Mouse (Mus musculus) kidney, embryonic 16.5 days (tissue): ENCODE data around the gene Nfkbia. TPM values are rescaled to one million over a fixed set of nuclear protein-coding genes. Genes with fewer than 3 reads are reported as not detected.
A peak's percentile ranks its signal among the peaks of the same experiment; 100 is the strongest.

ENCODE experiments used
- ATAC-seq: fragments of 200-750 bp; cut with Nextera tagmentation; 2 replicates; pipeline ENCODE4 v1.8.0; 2017; ENCODE audit warnings: moderate TSS enrichment; ENCODE audit not compliant: low FRiP score, low TSS enrichment
- H3K27ac ChIP-seq: fragments of 300-500 bp; sonication (generic); 2 replicates; pipeline ENCODE4 v1.5.1; 2014; ENCODE audit warnings: low read length
- H3K27me3 ChIP-seq: fragments of 300-500 bp; sonication (generic); 2 replicates; pipeline ENCODE4 v1.6.1; 2014; ENCODE audit warnings: low read length, control low read depth, mixed read lengths; ENCODE audit not compliant: insufficient read depth
- H3K36me3 ChIP-seq: fragments of 300-500 bp; sonication (generic); 2 replicates; pipeline ENCODE4 v1.6.1; 2014; ENCODE audit warnings: low read length, control low read depth, mixed read lengths; ENCODE audit not compliant: insufficient read depth
- H3K4me1 ChIP-seq: fragments of 300-500 bp; sonication (generic); 2 replicates; pipeline ENCODE4 v1.6.1; 2014; ENCODE audit warnings: low read length, control low read depth, mixed read lengths; ENCODE audit not compliant: insufficient read depth
- H3K4me2 ChIP-seq: fragments of 300-500 bp; sonication (generic); replicated peaks from 2 replicates; pipeline ENCODE4 v1.6.1; 2014; ENCODE audit warnings: low read depth, low read length
- H3K4me3 ChIP-seq: fragments of 300-500 bp; sonication (generic); 2 replicates; pipeline ENCODE4 v1.5.1; 2014; ENCODE audit warnings: mild to moderate bottlenecking, low read length
- H3K9ac ChIP-seq: fragments of 300-500 bp; sonication (generic); replicated peaks from 2 replicates; pipeline ENCODE4 v1.6.1; 2014; ENCODE audit warnings: low read length
- H3K9me3 ChIP-seq: fragments of 300-500 bp; sonication (generic); 2 replicates; pipeline ENCODE4 v1.6.1; 2016; ENCODE audit warnings: low read length, control low read depth
- WGBS: fragments of 180-500 bp; shearing (Covaris S2); extraction: QIAGEN DNeasy Blood & Tissue Kit; methylation state at CpG from one replicate; pipeline ENCODE4 v1.1.7; 2014; 5-methylcytosine and 5-hydroxymethylcytosine counted together
- polyA plus RNA-seq: library from polyadenylated mRNA; unstranded; fragments of >200 nt; fragmentation: Nextera tagmentation; extraction: Ambion mirVana; gene quantifications from 2 replicates; pipeline ENCODE4 v1.2.1, GENCODE M21; 2015

The Nfkbia gene
- polyA plus RNA-seq, 1 experiment from 2014 or later: 94.7 TPM

DNA sequence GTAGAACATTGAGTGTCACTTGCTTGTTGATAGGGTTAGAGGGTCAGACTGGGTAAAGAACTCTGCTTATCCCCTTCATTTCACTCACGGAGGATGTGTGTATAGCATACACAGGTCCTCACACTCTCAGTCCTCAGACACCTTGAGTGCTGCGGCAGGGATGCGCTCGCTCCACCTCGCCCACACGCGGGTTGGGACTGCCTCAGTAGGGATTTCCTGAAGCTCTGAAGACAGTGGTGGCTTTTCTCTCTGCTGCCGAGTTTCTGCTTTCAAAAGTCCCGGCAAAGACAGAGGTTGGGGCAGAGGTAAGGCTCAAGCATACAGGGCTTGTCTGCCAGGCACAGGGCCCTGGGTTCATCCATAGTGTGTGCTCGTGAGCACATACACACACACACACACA lies 9.7 kb downstream of the Nfkbia start:
- Histone ChIP-seq H3K4me2 (no peak overlapping the region), H3K4me1 (no peaks in the 10 kb centered on the region), H3K36me3 (no peaks in the 10 kb centered on the region), H3K27me3 (no peaks in the 10 kb centered on the region), H3K9ac (no peak overlapping the region), H3K27ac (no peak overlapping the region), H3K4me3 (no peak overlapping the region), H3K9me3 (no peaks in the 10 kb centered on the region)
- ATAC-seq: no peak
- WGBS: 79% methylated on average over 10 of the region's 10 CpGs

DNA sequence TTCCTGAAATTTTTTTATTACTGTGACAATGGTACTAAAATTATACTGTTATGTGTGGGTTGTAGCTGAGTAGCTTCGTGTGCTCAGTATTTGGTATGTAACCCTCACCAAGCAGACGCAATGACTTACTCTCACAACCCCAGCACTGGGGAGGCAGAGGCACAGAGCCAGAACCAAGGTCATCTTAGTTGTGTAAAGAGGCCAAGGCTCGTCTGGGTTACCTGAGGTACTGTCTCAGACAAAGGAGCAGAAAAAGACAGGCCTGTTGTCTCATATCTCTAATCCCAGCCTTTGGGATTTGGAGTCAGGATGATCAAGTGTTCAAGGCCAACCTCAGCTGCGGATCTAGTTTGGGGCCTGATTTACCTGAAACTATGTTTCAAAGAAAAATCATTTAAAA lies 10.7 kb downstream of the Nfkbia start:
- Histone ChIP-seq H3K4me1 (no peaks in the 10 kb centered on the region), H3K9me3 (no peaks in the 10 kb centered on the region), H3K9ac (no peak overlapping the region), H3K36me3 (no peaks in the 10 kb centered on the region), H3K4me2 (no peak overlapping the region), H3K27me3 (no peaks in the 10 kb centered on the region), H3K4me3 (no peak overlapping the region), H3K27ac (no peak overlapping the region)
- WGBS: 81% methylated on average over 4 of the region's 4 CpGs
- no peak for ATAC-seq

DNA sequence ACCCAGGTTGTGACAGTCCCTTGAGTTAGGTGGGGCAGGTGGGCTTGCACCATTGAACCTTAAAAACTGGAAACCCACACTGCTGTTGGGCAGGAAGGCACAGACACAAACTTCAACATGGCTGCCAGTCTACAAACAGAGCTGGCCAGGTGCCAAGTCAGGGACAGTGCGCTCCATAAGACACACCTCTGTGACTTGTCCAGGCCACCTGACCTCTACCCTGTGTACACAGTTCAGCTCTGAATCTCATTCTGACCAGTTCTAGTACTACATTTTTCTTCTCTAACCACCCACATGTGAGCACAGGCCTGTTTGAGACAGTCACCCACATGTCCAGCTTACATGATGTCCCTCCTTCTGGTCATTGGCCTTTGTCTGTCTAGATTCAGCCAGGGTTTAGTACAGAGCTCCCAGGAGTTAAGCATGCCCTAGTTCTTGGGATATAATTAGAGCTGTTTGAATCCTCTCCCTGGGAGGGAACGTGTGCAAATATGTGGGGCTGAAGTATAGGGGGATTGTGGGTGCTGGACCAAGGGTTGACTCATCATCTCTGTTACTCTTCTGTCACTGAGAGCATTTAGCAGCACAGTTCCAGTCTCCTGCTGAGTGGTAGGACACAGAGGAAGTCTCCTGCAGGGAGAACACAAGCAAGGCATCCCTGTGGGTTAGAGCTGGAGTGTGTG lies 11.8 kb downstream of the Nfkbia start:
- Histone ChIP-seq H3K4me3 (no peak overlapping the region), H3K9me3 (no peaks in the 10 kb centered on the region), H3K27me3 (no peaks in the 10 kb centered on the region), H3K9ac (no peak overlapping the region), H3K4me2 (no peak overlapping the region), H3K4me1 (no peaks in the 10 kb centered on the region), H3K27ac (no peak overlapping the region), H3K36me3 (no peaks in the 10 kb centered on the region)
- WGBS: 83% methylated on average over 2 of the region's 2 CpGs
- no peak; the same call in 1 of the 2 replicates for ATAC-seq

DNA sequence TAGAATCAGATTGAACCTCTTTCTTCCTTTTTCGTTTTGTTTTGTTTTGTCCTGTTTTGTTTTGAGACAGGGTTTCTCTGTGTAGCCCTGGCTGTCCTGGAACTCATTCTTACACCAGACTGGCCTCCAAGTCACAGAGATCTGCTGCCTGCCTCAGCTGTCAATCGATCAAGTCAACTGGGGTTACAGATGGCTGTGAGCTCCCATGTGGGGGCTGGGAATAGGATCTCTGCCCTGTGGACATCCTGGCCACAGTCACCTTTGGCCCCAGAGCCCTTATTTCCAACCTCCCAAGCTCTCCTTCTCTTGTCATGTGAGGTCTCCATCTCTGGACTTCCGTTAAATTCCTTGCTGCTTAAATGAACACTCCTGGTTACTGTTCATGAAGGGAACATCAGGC lies 13.5 kb downstream of the Nfkbia start:
- no peak overlapping the region for H3K27ac ChIP-seq
- peaks cover 2% of the 10 kb centered on the region; the same call in 1 of the 2 replicates for H3K4me1 ChIP-seq
- no peaks in the 10 kb centered on the region for H3K27me3 ChIP-seq
- no peaks in the 10 kb centered on the region for H3K9me3 ChIP-seq
- no peak overlapping the region for H3K9ac ChIP-seq
- WGBS: 60% methylated on average over 3 of the region's 3 CpGs
- no peaks in the 10 kb centered on the region for H3K36me3 ChIP-seq
- no peak overlapping the region for H3K4me2 ChIP-seq
- ATAC-seq: no peak
- H3K4me3 ChIP-seq: no peak overlapping the region

DNA sequence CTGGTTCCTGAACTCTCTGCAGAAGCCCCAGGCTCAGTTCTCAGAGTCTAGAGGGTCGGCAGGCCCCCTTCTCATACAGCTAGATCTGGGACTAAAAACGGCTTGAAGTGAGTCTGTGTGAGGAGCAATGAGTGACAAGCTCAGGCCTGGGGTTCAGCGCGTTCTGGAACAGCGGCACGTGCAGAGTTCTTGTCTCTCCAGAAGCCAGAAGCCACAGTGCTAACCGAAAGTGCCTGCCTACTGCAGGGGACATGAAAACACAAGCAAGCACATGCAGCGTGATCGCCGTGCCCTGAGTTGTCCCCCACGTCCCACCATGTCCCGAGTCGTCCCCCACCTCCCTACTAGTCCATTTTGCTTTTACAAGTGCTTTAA lies 18.3 kb downstream of the Nfkbia start:
- WGBS: 78% methylated on average over 13 of the region's 13 CpGs

DNA sequence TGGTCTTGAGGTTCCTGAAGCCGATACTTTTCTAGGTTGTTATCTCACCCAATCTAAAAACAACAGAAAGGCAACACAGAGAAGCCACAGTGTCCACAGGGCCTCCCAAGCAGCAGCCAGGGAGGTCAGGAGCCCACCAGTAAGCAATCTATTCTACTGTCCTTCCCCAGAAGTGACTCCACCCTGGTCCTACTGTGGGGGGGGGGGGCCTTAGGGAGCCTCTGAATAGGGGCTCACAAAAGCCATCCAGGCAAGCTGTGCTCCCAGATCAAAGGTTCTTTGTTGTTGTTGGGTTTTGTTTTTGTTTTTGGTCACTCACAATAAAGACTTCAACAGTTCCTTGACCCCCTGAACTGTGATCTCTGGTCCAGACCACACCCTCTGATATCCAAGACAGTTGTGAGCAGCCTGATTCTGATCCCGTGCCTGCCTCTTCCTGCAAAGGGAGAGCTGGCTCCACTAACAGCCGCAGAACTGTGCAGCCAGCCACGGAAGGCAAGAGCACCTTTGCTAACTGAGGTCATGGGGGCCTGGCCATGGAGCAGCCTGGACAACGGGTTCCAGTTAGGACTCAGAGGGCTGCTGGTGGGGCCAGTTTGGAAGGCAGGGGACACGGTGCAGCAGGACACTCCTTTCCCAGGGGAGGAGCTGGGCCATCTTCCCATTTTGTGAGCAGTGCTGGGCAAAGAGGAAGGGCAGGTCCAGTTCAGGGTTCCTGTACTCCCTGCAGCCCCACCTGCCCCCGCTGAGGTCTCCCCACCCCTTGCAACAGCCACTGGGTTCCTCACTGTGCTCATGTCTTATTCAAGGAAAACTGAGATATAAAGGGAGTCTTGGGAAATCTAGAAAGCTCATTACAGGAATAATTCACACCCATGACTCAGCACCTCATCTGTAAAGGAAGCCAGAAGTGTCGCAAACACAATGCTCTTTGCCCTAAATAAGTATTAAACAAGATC lies 18.9 kb downstream of the Nfkbia start:
- Histone ChIP-seq H3K27ac (no peak overlapping the region), H3K27me3 (no peaks in the 10 kb centered on the region), H3K9me3 (no peaks in the 10 kb centered on the region), H3K4me2 (no peak overlapping the region; the same call in 1 of the 2 replicates), H3K9ac (no peak overlapping the region; the same call in 1 of the 2 replicates), H3K4me3 (no peak overlapping the region), H3K36me3 (no peaks in the 10 kb centered on the region), H3K4me1 (peaks cover 21% of the 10 kb centered on the region)
- WGBS: 15% methylated on average over 8 of the region's 8 CpGs
- peak; percentile 55; the same call in 1 of the 2 replicates for ATAC-seq

More for the DNA sequence above, 18.3 kb downstream of the Nfkbia start:
- H3K4me2 ChIP-seq: no peak overlapping the region
- no peak overlapping the region for H3K4me3 ChIP-seq
- no peak for ATAC-seq
- H3K27ac ChIP-seq: no peak overlapping the region
- H3K36me3 ChIP-seq: no peaks in the 10 kb centered on the region
- no peaks in the 10 kb centered on the region for H3K27me3 ChIP-seq
- H3K9me3 ChIP-seq: no peaks in the 10 kb centered on the region
- H3K4me1 ChIP-seq: peaks cover 21% of the 10 kb centered on the region
- H3K9ac ChIP-seq: no peak overlapping the region

DNA sequence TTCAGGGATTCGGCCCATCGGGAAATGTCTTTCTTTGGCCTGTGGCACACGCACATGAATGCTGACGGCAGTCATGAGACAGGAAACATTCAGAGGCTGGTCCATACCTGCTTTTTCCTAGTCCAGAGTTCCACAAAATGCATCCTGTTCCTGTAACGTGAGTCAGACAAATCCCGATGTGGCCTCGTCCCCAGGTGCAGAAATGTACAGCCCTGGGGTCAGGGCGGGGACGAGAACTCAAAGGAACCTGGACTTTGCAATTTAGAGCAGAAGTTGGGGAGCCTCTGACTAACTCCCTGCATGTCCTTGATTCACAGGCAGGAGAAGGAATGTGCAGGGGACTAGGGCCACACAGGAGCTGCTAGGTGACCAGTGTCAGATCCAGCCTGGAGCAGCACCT lies 21.1 kb downstream of the Nfkbia start:
- WGBS: 82% methylated on average over 9 of the region's 9 CpGs
- H3K4me2 ChIP-seq: no peak overlapping the region
- H3K27ac ChIP-seq: no peak overlapping the region
- peaks cover 27% of the 10 kb centered on the region for H3K4me1 ChIP-seq
- H3K36me3 ChIP-seq: no peaks in the 10 kb centered on the region
- no peak overlapping the region for H3K4me3 ChIP-seq
- no peaks in the 10 kb centered on the region for H3K27me3 ChIP-seq
- no peak for ATAC-seq
- H3K9ac ChIP-seq: no peak overlapping the region
- H3K9me3 ChIP-seq: no peaks in the 10 kb centered on the region

DNA sequence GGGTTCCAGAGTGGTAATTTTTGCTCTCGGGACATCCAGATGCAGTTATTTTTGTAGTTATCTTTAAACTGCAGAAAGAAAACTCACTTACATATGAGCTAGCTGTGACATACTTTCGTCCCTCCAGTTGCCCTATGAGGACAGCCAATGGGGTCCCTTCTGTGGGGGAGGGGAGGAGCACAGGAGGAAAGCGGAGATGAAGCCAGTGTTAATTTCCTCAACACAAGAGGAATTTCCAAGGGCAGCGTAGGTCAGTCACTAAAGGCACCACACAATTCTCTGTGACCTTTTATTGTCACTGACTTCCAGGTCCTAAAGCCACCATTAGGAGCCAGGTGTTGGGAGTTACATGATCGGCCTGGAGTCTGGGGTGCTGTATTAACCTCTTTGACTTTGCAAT lies 22.0 kb downstream of the Nfkbia start:
- no peaks in the 10 kb centered on the region for H3K36me3 ChIP-seq
- H3K4me1 ChIP-seq: peaks cover 33% of the 10 kb centered on the region
- 28% methylated on average over 5 of the region's 5 CpGs for WGBS
- H3K4me3 ChIP-seq: no peak overlapping the region
- H3K9ac ChIP-seq: no peak overlapping the region
- no peak for ATAC-seq
- no peaks in the 10 kb centered on the region for H3K9me3 ChIP-seq
- H3K27me3 ChIP-seq: no peaks in the 10 kb centered on the region
- no peak overlapping the region for H3K4me2 ChIP-seq
- no peak overlapping the region for H3K27ac ChIP-seq

DNA sequence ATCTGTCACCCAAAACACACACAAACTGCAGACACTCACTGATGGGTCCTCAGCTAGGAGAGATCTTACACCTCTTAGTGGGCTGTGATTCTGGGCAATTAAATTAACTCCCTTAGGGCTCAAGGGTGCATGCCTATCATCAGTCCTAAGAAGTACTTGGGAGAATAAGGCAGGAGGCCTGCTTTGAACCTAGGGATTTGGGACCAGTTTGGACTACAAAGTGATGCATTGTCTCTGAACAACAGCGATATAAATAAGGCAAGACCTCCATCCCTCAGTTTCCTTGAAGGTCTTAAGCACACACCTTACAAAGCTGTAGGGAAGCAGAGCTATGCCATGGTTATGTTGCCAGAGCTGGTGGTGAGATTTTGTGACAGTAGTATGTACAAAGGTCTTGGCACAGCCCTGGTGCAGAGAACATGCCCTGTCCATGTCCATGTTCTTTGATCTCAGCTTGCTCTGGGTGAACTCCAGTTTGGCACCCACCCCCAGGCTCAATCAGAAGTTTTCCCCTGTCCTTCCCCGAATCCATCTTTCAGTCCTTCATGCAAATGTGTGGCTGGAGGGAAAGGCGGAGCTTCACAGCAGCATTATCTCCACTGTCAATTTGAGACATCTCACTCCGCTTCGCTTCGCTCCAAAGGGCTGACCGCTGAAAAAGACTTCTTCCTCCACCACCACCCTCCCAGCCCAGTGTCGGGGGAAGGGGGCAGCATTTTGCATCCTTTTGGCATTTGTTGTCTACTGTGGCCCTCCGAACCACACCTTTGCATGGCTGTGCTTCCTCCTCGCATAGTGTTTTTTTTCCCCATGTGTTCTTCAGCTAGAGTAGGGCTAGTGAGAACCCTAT lies 24.9 kb downstream of the Nfkbia start:
- Histone ChIP-seq H3K36me3 (no peaks in the 10 kb centered on the region), H3K4me1 (peaks cover 43% of the 10 kb centered on the region), H3K9me3 (no peaks in the 10 kb centered on the region), H3K9ac (no peak overlapping the region), H3K4me2 (no peak overlapping the region), H3K4me3 (no peak overlapping the region), H3K27me3 (no peaks in the 10 kb centered on the region), H3K27ac (no peak overlapping the region)
- 56% methylated on average over 10 of the region's 10 CpGs for WGBS
- no peak for ATAC-seq
